Mouse (Mus musculus) lung, postnatal 14 days (tissue): ENCODE measurements at regions not wholly inside any gene's neighbourhood (a gene's known extent, or its start where the extent isn't known, plus 50 kb on each side); places are given as distances from the start of the nearest gene placed in this dataset.

ENCODE experiments used
- DNase-seq: peaks from one replicate; pipeline ENCODE4 v3.0.0; 2021

DNA sequence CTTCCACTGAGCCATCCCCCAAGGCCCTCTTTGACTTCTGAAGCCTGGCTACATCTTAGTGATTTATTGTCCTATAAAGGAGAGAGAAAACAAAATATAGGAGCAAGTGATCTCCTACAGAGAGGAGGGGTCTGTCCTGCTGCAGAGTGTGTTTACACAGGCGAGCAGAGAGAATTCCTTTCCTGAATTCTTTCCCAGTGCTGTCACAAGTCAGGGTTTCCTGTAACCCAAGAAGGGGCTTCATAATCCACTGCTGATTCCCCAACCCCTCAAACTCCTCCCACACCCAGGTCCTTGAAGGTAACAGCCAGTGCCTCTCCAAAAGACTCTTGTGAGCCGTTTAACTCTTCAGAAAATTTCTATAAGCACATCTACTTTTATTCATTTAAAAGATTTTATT lies 66.8 kb upstream of the Tpm1 start:
- no peak for DNase-seq

DNA sequence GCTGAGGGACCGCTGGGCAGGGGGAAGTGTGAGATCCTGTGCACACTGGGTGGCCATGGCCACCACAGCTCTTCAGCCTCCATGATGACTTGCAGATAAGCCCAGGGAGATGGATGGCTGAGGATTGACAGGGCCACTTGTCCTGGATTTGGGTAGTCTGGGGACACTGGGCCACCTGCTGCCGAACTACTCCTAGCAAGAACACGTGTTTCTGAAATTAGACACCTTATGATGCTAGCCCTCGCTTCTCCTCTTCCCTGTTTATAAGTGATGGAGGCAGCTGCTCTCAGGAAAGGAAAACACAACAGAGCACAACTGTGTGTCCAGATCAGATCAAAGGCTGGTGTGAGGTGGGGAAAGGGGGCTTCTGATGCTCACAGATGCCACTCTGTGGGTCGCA lies 64.9 kb upstream of the Tpm1 start:
- DNase-seq, result no peak

DNA sequence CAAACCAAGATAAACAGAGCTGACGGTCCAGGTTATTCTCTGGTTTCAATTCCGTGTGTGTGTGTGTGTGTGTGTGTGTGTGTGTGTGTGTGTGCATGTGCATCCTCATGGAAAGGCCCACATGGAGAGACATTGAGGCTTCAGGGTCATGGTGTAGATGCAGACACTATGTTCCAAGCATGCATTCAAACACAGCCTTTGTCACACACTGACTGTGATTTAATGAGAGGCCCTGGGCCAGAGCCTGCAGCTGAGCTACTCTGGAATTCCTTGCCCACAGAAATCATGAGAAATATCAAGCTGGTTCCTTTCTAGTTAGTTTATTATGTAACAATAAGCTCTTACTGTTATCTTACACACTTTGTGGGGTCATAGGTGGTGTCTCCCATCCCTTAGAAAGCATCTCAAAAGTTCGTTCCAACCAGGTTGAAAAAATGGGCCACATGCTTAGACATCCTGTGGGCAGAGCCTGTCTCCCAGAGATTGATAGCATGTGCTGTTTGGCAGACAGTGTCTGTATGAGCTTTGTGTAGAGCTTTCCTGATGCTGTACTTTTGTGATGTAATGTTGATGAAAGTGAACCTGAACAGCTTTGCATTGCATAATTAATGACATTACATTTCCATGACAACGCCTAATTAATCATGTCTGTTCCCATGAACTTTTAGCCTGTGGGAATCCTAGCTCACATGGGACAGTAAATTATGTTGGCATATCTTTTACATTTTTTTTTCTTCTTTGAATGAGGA lies 62.8 kb upstream of the Tpm1 start:
- no peak for DNase-seq

DNA sequence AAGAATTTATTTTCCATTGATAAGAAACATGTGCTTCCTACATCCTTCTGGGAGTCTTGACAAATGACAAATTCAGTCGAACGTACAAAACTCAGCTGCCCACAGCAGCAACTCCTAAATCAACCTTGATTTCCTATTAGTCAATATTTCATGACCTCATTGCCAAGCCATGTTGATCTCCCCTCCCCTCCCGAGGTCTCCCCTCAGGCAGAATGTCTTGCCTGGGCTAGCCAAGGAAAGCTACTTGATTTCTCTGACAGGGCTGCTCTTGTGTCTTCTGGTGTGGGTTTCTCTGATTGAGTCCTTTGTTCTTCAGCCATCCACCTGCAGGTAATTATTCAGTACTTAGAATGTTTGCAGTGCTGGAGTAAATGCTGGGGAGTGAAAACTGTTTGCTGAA lies 58.7 kb upstream of the Tpm1 start:
- DNase-seq, result no peak

DNA sequence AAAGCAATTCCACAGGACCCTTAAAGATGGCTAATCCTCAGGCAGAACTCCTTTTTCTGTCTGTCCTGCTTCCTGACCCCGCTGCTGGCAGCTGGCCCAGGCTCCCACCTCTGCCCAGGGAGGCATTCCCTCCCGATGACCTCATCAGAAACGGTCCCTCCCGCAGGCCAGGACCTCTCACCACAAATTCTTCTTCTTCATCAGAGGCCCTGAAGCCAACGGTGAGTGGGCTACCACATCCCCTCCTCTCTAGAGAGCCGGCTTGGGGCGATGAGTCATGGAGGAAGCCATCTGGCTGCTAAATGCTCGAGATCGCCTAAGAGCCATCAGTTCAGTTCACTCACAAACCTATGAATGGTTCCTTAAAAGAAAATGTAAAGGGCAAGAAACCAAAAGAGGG lies 56.7 kb upstream of the Tpm1 start:
- no peak for DNase-seq

DNA sequence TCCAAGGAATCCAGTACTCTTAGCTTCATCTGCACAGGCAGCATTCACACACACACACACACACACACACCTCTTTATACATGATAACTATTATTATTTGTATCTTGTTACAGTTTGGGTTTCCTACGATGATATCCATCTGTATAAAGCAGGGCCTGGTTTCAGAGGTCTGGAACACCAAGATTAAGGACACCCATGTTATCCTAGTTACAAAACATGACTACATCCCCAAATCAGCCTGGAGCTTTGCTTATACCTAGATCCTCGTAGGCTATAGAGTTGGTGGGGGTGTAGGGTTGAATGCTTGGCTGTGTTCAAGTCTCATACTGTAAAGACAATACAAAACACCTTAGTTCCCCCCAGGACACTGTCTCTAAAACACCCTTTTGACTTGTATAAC lies 56.0 kb upstream of the Tpm1 start:
- DNase-seq, result no peak

DNA sequence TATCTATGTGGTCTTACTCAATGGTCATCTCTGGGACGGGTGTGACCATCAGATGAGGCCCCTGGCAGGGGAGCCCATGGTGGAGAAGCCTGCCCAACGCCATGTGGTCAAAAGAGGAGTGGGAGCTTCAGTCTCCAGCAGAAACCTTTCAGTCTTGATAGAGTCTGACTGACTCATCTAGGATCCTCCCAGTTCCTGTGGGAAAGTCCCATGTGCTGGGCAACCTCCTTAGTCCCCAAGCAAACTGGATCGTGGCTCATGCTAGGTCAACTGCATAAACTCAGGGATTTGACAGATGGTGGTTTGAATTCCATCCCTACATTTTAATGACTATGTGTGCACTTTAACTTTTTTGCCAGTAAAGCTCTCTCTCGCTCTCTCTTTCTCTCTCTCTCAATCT lies 55.4 kb upstream of the Tpm1 start:
- DNase-seq, result no peak

DNA sequence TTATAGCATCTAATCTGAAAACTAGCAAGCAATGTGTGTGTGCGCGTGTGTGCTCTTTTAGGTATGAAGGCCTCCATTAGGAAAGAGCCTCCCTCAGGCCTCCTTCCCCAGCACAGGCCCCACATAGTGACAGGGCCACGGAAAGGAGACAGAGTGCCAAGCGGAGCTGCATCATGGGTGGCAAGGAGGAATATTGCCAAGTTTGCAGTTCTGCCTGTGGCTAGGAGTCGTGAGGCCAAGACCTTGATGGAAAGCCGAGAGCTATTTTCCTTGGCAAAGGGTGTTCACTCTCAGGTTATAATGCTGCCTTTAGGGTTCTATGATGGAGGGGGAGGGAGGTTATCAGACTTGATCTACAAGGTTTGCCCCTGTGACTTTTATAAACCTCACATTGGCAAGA lies 53.4 kb upstream of the Tpm1 start:
- no peak for DNase-seq

DNA sequence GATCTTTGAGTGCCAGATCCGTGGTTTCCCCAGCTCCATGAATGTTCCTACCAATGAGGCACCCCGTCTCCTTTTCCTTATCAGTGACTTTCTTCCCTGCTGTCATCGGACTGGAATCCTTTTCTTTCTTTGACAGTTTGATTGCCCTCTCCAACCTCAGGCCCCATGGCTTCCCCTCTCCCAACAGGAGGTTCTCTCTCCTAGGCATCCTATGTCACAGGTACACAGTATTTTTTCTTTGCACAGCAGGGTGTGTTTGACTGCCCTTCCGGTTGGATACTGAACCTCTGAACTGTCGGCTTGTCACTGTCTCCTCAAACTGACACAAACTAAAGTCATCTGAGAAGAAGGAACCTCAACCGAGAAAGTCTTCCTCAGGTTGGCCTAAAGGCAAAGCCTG lies 50.3 kb upstream of the Tpm1 start:
- no peak for DNase-seq
